Mouse (Mus musculus): Measurements from ENCODE around the gene Rcc2.

The Rcc2 gene

GRCm38 (mm10) chr4:140688044-140688825 is 12.1 kb upstream of the Rcc2 start:
- peak in 1 of 2 experiments; percentile 52 for DNase-seq

- DNase-seq: no peak
Measured at GRCm38 (mm10) chr4:140688826-140689425, 11.4 kb upstream of the Rcc2 start.

- DNase-seq: no peak
Measured at GRCm38 (mm10) chr4:140689873-140690655, 10.3 kb upstream of the Rcc2 start.

DNA sequence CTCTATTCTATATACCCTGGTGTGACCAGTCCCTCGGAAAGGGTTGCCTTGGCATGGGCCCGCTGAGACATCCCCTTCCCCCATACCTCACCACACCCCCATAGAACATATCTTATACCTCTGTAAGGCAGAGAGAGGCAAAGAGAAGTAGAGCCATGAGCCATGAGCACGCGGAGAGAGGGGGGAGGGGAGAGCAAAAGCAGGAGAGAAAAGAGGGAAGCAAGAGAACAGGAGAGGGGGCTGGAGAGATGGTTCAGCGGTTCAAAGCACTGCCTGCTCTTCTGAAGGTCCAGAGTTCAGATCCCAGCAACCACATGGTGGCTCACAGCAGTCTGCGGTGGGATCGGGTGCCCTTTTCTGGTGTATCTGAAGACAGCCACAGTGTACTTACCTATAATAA is 8.9 kb upstream of the Rcc2 start:
- no peak for DNase-seq

DNA sequence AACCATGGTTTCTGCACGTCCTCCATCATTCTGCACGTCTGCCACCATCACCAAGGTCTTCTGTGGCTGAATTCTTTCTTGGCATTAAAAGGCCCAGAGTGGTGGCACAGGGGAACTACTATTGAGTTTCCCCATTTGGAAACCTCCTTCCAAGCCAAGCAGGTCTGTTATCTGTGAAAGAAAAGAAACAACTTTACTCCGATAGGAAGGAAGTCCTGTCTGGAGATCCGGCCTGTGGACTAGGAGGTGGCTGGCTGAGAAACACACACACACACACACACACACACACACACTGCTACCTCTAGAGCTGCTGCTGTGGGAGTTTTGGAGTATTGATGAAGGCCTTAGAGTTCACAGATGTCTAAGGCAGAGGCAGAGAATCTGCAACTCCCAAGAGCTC is 6.8 kb upstream of the Rcc2 start:
- no peak for DNase-seq

DNA sequence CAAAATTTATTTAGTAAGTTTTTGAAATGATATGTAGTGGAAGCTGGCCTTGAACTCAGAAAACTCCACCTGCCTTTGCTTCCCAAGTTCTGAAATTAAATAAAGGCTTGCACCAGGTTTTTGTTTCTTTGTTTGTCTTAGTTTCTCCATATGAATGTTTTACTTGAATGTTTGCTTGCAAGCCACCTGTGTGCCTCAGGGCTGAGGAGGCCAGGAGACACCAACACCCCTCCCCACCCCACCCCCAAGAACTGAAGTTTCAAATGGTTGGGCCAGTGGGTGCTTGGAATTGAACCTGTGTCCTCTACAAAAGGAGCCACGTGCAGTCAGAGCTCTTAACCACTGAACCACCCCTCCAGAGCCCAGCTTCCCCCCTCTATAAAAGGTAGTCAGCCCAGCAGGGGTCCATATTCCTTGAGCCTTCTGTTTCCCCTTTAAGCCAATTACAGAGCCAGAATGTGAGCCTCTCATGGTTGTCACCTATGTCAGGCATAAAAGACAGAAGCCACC is 5.7 kb upstream of the Rcc2 start:
- no peak for DNase-seq

DNA sequence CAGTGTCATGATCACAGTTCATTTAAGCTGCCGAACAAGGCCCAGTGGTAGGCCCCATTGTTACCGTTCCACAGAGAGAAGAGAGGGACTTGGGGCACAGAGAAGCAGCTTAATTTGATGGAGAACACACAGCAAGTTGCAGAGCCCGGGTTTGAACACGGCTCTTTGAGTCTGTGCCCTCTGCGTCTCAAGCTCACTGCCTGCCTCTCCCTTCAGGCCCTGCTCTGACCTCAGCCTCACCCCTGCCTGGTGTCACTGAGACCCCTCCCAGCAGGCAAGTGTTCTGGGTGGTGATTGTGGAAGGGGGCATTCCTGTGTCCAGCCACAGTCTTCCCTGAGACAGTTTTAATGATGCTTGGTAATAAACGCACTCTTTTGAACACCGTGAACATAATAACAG is 5.2 kb upstream of the Rcc2 start:
- DNase-seq: no peak

- no peak for DNase-seq
Measured at GRCm38 (mm10) chr4:140695675-140696585, 4.4 kb upstream of the Rcc2 start.

GRCm38 (mm10) chr4:140699441-140700127 is 757 bp upstream of the Rcc2 start:
- DNase-seq: peak; percentile 66 to 78

DNA sequence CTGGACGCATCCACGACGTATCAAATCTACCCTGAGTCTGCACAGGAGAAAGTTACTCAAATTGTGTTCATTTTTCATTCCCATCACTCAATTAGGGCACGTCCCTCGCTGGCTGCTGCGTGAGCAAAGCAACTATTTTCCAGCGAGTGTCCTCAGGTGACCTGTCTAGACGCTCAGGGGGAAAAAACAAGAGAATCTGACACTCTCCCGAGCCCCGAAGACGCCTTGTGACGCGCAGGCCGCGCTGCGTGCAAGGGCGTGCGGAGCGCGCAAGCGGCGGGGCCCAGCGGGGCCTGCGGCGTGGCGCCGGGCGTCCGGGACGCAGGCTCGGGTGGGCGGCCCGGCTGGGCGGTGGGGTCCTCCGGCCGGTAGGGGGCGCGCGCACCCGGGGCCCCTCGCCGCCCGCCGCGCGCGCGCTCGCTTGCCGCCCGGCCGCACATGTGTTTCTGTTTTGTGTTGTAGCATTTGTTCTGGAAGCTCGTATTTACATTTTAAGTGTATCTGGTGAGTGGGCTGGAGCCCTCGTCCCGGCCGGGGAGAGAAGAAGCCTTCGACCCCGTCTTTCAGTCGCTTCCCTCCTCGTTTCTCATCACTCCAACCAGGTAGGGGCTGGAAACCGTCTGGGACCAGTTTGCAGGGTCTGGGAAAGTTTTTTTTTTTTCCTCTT is 841 bp downstream of the Rcc2 start:
- DNase-seq: peak; percentile 87 to 91

DNA sequence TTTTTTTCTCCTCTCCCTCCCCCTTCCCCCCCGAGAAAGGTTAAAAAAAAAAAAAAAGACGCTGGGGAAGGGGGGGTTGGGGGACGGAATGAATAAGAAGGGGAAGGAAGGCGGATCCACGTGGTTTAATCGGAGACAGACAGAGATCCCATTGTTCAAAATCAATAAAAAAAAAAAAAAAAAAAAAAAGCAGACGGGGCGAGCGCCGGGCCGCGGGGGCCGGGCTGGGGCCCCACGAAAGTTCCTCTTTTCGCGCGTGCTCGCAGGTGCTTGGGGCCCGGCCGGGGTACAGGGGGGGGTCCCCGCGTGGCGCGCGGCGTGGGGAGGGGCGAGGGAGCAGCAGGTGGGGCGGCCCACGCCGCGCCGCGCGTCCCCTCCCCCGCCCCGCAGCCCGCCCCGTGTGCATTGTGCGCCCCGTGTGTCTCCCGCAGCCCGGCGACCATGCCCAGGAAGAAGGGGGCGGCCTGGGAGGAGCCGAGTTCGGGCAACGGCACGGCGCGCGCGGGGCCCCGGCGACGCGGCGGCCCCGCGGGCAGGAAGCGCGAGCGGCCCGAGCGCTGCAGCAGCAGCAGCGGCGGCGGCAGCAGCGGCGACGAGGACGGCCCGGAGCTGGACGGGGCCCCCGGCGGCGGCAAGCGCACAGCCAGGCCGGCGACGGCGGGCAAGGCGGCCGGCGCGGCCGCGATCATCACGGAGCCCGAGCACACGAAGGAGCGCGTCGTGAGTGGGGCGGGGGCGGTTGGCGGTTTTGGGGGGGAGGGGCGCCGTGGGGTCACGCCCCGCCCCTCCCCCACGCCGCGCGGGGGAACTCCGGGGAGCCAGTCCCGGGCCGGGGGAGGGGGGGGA is 1.6 kb downstream of the Rcc2 start:
- DNase-seq: peak; percentile 51 to 64

DNA sequence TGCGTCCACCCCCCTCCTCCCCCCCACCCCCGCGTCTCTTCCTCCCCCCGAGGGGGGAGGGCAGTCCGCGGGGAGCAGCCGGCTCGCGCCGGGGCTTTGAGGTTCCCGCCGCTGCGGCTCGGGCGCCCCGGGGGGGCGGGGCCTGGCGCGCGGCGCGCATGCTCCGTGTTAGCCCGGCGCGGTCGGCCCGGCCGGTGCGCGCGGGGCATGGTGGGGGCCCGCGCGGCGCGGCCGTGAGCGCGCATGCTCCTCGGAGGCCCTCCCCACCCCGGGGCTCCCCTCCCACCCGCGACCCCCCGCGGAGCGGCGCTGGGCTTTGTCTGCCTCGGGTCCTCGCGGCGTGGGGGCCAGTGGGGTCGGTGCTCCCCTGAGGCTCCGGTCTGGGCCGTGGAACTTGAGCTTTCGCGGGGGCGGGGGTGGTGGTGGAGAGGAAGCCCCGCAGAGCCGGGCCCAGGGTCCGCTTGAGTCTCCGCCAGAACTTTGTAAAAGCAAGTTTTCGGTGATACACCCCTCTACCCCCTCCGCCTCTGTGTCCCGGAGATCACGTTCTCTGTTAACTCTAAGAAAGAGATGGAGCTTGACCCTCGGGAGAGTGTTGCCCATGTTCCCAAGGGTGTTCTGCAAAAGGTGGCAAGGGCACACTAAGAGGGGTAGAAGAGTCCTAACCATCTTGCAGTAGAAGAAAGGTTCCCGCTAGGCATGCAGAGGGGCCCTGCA is 2.4 kb downstream of the Rcc2 start:
- DNase-seq: peak; percentile 87 to 93

GRCm38 (mm10) chr4:140703636-140704035 is 3.3 kb downstream of the Rcc2 start:
- no peak for DNase-seq

DNA sequence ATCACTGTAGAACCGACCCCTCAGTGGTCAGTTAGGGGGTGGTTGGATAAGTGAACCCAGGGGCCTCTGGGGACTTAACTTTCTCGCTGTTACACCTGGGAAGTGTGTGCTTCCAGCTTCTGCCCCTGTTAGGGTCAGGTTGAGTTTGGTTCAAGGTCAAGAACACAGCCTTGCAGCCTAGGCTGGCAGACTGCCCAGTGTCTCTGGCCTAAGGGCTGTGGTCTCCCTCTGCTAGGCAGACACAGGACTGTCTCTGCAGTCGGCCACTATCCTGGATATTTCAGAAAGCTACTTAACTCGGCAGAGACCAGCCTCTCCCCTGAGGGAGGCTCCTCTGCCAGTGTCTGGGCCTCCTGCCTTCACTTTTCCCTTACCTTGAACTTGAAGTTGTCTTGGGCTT is 3.8 kb downstream of the Rcc2 start:
- peak; percentile 41 to 52 for DNase-seq

GRCm38 (mm10) chr4:140707615-140708014 is 7.3 kb downstream of the Rcc2 start:
- no peak for DNase-seq

DNA sequence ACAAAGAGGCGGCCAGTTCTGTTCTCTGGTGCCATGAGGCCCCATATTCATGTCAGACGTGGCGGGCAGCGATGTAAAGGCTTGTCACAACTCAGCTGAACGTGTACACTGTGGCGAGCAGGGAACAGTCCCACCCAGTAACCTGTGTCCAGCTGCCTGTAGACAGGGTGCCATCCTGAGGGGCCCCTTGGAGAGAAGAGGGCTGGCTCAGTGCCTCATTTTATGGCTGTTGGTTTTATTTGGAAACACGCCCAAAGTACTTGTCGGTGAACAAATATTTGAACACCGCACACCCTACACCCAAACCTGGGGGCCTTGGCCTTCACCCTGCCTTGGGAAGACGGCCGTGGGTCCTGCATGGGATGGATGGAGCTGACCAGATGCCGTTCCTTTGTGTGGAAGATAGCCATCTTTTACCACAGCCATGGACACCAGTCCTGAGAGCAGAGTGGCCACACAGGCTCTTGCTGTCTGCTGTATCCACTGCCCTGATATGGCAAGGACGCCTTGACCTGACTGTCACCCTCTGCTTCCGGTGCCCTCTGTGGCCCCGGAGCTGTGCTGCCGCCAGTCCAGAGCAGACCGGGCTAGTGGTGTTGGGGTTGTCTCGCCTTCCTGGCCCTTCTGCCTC is 8.1 kb downstream of the Rcc2 start:
- DNase-seq: no peak

- DNase-seq: no peak
Measured at GRCm38 (mm10) chr4:140709111-140709510, 8.8 kb downstream of the Rcc2 start.

DNA sequence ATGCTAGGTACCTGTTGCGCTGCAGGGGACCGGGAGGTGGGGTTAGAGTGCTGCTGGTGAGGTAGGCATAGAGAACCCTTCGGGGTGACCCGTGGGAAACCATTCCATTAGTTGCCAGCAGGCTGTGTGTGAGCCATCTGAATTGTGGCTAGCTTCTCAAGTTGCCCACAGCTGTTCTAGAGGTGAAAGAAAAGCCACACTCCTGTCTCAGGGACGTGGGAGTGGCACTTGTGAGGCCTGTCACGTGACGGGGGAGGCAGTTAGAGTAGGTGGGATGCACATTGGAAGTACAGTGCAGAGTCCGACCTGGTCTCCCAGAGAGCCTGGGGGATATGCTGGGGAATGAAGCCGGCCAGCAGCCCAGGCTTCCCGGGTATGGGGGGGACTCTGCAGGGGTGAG is 9.3 kb downstream of the Rcc2 start:
- DNase-seq: no peak

- DNase-seq: no peak
Measured at GRCm38 (mm10) chr4:140710781-140711180, 10.4 kb downstream of the Rcc2 start.

Data from kidney, postnatal 4 days (tissue).